Mouse (Mus musculus) monocyte, adult 5-6 weeks (primary cell): Measurements from ENCODE around the gene Aox1. TPM values are rescaled to one million over a fixed set of nuclear protein-coding genes. Genes with fewer than 3 reads are reported as not detected.

Experiments
- ATAC-seq: fragments of 153-309, 156-312 bp; replicated peaks from 2 replicates; pipeline ENCODE4 v1.8.0; 2017; ENCODE audit warnings: mild to moderate bottlenecking; ENCODE audit not compliant: low TSS enrichment, insufficient number of reproducible peaks, severe bottlenecking, poor library complexity, low FRiP score
- total RNA-seq: library from RNA; stranded (forward); fragments of 200-1000, 200-491, 200-594 nt; gene quantifications from 3 replicates; pipeline ENCODE4 v1.2.3, GENCODE M21; 2017

The Aox1 gene
- total RNA-seq, 1 experiment from 2014 or later, result 0.95 TPM

DNA sequence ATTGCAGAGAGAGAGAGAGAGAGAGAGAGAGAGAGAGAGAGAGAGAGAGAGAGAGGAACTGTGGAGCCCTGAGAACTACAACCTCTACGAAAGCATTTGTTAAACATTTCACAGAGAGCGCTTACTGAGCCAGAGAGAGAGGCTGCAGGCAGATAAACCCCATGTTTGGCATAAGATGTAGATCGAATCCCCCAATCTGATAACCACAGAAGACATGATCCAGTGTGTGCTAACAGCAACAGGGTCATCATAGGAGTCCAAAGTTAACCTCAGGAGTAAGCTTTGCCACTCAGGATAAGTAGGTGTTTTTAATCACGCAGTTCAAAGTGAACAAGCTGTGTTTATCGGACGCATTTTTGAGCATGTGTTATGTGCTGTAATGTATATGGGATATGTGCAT, 67.6 kb downstream of the Aox1 start:
- no peak for ATAC-seq

DNA sequence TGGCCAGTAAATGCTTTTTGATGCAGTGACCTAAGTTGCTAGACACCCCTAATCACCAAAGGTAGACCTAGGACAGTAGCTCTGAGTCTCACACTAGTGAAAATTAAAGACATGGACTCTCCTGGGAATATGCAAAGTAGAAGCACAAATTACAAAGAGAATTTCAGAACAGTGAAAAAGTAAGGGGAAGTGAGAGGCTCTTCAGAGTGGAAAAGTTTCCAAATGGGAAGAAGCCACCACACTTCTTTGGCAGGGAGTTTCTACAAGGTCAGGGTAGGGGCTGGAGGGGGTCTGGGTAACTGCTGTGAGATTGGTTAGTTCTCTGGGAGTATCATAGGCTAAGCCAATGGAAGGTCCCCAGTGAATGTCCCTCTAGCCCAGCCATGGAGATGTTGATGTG, 69.4 kb downstream of the Aox1 start:
- ATAC-seq, result no peak

DNA sequence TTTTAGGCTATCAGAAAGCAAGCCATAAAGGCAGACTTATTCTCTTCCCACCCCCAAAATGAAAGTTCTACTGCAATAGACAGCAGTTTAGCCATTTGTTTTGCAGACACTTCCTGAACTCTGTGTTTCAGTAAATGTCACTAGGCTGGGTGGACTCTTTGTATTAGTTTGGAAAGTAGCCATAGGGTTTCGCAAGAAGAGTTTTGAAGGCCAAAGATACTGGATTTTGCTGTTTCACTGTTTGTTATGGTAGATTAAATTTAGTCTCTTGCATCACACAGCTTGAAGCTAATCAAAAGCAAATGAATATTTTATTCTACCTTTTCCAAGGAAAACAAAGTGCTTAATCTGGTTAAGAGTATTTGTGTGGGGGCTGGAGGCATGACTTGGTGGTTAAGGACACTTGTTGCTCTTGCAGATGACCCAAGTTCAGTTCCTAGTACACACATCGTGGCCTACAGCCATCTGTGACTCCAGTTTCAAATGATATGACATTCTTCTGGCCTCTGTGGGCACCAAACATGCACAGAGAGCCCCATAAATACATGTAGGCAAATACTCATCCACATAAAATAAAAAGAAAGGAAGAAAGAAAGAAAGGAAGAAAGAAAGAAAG, 71.9 kb downstream of the Aox1 start:
- peak; percentile 45; the same call in 1 of the 2 replicates for ATAC-seq

GRCm38 (mm10) chr1:58102494-58102893, 72.8 kb downstream of the Aox1 start:
- ATAC-seq, result no peak

GRCm38 (mm10) chr1:58105685-58106084, 76.0 kb downstream of the Aox1 start:
- ATAC-seq, result no peak

DNA sequence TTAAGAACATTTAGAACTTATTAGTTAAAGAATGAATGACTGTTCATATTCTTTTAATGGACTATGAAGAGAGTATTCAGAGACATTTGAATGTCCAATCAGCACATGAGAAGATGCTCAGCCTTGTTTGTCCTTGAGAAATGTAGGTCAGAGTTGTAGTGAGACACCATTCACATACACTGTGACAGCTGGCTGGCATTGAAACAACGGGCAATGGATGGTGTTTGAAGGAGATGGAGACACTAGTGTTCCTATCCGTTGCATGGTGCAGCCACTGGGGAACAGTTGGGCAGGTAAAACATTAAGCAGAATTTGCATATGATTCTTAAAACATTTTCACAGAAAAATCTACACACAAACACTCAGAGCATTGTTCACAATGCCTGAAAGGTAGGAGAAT, 77.3 kb downstream of the Aox1 start:
- ATAC-seq, result no peak

- no peak for ATAC-seq
Measured at GRCm38 (mm10) chr1:58110241-58110640, 80.5 kb downstream of the Aox1 start.

- no peak for ATAC-seq
Measured at GRCm38 (mm10) chr1:58111315-58111714, 81.6 kb downstream of the Aox1 start.

- ATAC-seq, result 0 out of 2 replicates have a peak, but pooled peaks have one; percentile 38
Measured at GRCm38 (mm10) chr1:58112880-58113279, 83.1 kb downstream of the Aox1 start, which contains the start of gene Aox3. Aox3 (plus strand) TSS chr1:58113130.

GRCm38 (mm10) chr1:58113441-58113840, 83.7 kb downstream of the Aox1 start:
- ATAC-seq, result peak; percentile 70

GRCm38 (mm10) chr1:58114021-58114560, 84.4 kb downstream of the Aox1 start:
- ATAC-seq, result no peak

- ATAC-seq, result no peak
Measured at GRCm38 (mm10) chr1:58114666-58115375, 85.1 kb downstream of the Aox1 start.

DNA sequence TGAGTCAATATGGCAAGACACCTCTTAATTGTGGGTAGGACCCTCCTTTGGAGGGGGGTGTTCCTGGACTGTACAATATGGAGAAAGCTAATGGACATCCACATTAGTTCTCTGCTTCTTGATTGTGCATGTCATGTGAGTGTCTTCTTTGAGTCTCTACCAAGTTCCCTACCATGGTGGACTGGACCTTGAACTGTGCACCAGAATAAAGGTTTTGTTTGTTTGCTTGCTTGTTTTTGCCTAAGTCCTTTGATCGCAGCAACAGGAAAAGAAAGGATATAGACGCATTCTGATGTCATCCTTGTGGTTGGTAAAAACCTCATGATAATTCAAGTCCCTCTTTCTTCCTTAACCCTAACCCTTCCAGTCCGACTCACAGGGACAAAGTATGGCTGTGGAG, 88.5 kb downstream of the Aox1 start:
- ATAC-seq, result no peak

GRCm38 (mm10) chr1:58124901-58125300, 95.2 kb downstream of the Aox1 start:
- ATAC-seq, result no peak

DNA sequence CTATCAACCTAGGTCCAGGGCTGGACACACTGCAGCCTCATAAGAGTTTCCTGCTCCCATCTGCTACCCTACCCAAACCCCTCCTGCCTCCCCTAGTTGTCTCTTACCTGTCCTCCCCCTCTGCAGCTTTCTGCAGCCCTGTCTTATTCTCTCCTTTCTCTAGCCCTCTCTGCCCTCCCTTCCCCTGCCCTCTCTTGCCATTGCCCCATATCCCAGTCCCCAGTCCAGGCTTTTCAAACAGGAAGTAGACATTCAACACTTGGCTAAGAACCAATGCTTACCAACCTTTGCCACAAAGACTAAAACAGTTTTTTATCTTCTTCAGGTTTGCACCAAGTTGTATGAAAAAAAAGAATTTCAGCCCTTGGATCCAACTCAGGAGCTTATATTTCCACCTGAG, 108.2 kb downstream of the Aox1 start:
- ATAC-seq, result no peak

GRCm38 (mm10) chr1:58138986-58139385, 109.3 kb downstream of the Aox1 start:
- ATAC-seq, result no peak

GRCm38 (mm10) chr1:58140607-58141006, 110.9 kb downstream of the Aox1 start:
- no peak for ATAC-seq

- ATAC-seq, result no peak
Measured at GRCm38 (mm10) chr1:58144384-58145069, 114.8 kb downstream of the Aox1 start.

- no peak for ATAC-seq
Measured at GRCm38 (mm10) chr1:58146026-58146425, 116.3 kb downstream of the Aox1 start.

DNA sequence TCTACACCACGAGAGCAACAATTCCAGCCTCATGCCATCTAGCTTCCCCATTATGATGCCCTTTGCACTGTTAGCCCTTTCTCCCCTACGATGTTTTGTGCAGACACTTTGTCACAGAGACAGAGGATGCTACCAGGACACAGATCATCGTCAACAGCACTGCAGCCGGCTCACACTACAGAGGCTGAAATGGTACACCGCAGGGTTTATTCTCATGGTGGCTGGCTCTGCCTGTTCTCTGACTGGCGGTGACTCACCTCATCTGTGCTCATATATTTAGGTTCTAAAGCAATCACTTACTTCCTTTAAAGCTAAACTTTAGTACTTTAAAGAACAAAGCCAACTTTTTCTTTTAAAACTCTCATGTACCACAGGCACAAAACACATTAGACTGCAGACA, 118.0 kb downstream of the Aox1 start:
- ATAC-seq, result no peak
